Mouse (Mus musculus) liver, embryonic 14.5 days (tissue): ENCODE results near the gene Fam122a.

Experiments
- CTCF ChIP-seq: IDR thresholded peaks from 2 replicates; pipeline ENCODE4 v1.5.1; 2016; ENCODE audit warnings: antibody characterized with exemption, low read depth, control low read depth
- EP300 ChIP-seq: IDR thresholded peaks from 2 replicates; pipeline ENCODE4 v1.6.1; 2016; ENCODE audit warnings: antibody characterized with exemption, low read depth

DNA sequence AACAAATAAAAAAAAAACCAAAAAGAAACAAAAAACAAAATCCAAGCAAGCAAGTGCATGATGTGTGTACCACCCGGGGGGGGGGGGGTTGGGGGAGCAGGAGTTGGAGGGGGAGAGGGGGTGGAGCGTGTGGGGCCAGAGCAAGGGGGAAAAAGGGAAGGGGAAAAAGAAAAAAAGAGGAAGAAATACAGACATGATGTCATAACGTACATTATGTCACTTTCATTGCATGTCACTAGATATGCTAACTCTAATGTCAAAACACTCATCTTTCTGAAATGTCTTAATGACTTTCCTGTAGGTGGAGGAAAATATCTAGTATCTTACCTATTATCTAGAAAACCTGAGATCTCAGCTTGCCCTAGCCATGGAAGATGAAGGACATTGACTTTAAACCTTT, 14.1 kb downstream of the Fam122a start:
- TF ChIP-seq CTCF (no peak), EP300 (no peak)
